Mouse (Mus musculus) E14TG2a.4 (cell line): ENCODE results near the gene Slc2a3.

Source experiments
- H3K27me3 ChIP-seq: 2 replicates; pipeline ENCODE4 v1.6.1; 2014; ENCODE audit warnings: low read length, control low read depth; ENCODE audit not compliant: insufficient read depth
- H3K36me3 ChIP-seq: 2 replicates; pipeline ENCODE4 v1.6.1; 2014; ENCODE audit warnings: low read length, control low read depth; ENCODE audit not compliant: insufficient read depth
- H3K4me1 ChIP-seq: replicated peaks from 2 replicates; pipeline ENCODE4 v1.6.1; 2014; ENCODE audit warnings: low read depth, low read length, control low read depth
- H3K4me3 ChIP-seq: replicated peaks from 2 replicates; pipeline ENCODE4 v1.5.1; 2014; ENCODE audit warnings: mild to moderate bottlenecking, low read length
- H3K9me3 ChIP-seq: 2 replicates; pipeline ENCODE4 v1.6.1; 2014; ENCODE audit warnings: low read length, control low read depth
- CTCF ChIP-seq: conservative IDR thresholded peaks from 2 replicates; pipeline ENCODE4 v1.5.1; 2014; ENCODE audit warnings: low read length
- NANOG ChIP-seq: IDR thresholded peaks from 2 replicates; pipeline ENCODE4 v1.6.1; 2014; ENCODE audit warnings: borderline replicate concordance, low read length, mixed read lengths
- POU5F1 ChIP-seq: IDR thresholded peaks from 2 replicates; pipeline ENCODE4 v1.6.1; 2014; ENCODE audit warnings: low read length, borderline replicate concordance

The Slc2a3 gene

DNA sequence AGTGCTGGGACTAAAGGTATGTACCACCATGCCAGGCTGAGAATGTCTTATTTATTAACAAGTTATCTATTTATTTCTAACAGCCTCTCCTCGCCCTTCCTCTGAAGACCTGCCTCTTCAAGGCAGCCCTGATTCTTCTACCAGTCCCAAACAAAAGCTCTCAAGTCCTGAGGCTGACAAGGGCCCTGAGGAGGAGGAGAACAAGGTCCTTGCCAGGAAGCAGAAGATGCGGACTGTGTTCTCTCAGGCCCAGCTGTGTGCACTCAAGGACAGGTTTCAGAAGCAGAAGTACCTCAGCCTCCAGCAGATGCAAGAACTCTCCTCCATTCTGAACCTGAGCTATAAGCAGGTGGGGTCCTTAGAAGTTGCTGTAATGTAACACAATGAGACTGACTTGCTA lies 90.0 kb downstream of the Slc2a3 start:
- H3K9me3 ChIP-seq, result no peaks in the 10 kb centered on the region
- TF ChIP-seq POU5F1 (no peak), NANOG (no peak), CTCF (no peak)
- H3K4me3 ChIP-seq, result peak overlapping the region; percentile 87
- peaks cover 70% of the 10 kb centered on the region for H3K36me3 ChIP-seq
- peaks cover 51% of the 10 kb centered on the region for H3K4me1 ChIP-seq
- H3K27me3 ChIP-seq, result no peaks in the 10 kb centered on the region

DNA sequence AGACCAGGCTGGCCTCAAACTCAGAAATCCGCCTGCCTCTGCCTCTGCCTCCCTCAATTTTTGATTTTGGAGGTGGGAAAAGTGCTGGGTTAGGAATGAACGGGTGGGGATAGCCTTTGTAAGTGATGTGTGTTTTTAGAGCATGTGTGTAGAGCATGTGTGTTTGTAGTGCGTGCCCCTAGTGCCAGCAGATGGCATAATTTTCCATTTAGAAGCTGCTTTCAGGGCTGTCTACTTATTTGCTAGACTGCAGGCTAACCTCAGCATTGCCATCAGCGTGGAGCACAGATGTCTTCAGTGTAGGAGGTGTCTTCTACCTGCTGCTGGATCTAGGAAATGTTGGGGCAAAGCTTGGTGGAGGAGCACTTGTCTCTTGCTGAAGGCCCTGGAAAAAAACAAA lies 92.6 kb downstream of the Slc2a3 start:
- peaks cover 49% of the 10 kb centered on the region for H3K4me1 ChIP-seq

DNA sequence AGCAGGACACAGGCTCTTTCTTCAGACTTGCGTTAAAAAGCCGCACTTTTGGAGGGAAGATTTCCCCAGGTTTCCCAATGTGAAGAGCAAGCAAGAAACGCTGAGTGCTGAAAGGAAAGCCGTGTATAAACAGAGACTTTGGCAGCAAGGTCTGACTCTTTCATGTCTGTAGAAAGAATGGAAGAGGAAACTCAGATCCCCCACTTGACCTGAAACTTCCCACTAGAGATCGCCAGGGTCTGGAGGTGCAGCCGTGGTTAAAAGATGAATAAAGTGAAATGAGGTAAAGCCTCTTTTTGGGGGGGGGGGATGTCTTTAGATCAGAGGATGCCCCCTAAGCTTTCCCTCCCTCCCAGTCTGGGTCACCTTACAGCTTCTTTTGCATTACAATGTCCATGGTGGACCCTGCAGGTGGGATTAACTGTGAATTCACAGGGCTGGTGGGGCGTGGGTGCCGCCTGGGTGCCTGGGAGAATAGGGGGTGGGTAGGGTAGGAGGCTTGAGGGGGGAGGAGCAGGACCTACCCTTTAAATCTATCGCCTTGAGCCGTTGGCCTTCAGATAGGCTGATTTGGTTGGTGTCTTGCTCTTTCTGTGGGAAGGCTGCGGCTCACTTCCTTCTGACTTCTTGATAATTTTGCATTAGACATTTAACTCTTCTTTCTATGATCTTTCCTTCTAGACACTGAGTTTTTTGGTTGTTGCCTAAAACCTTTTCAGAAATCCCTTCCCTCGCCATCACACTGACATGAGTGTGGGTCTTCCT lies 94.2 kb downstream of the Slc2a3 start, which contains the start of gene Nanog:
TSS of gene Nanog (plus strand) at position 454 of the 765 bp plus-strand sequence.
- Histone ChIP-seq H3K36me3 (peaks cover 29% of the 10 kb centered on the region), H3K27me3 (no peaks in the 10 kb centered on the region), H3K4me1 (peaks cover 42% of the 10 kb centered on the region), H3K4me3 (peak within 1 kb of the TSS; percentile 87), H3K9me3 (no peaks in the 10 kb centered on the region)
- TF ChIP-seq POU5F1 (peak; percentile 95), CTCF (no peak)

More for the DNA sequence above, 92.6 kb downstream of the Slc2a3 start:
- Histone ChIP-seq H3K4me3 (peak overlapping the region; percentile 87), H3K36me3 (peaks cover 45% of the 10 kb centered on the region), H3K9me3 (no peaks in the 10 kb centered on the region), H3K27me3 (no peaks in the 10 kb centered on the region)
- no peak for TF ChIP-seq NANOG
- no peak for TF ChIP-seq POU5F1
- TF ChIP-seq CTCF, result no peak

DNA sequence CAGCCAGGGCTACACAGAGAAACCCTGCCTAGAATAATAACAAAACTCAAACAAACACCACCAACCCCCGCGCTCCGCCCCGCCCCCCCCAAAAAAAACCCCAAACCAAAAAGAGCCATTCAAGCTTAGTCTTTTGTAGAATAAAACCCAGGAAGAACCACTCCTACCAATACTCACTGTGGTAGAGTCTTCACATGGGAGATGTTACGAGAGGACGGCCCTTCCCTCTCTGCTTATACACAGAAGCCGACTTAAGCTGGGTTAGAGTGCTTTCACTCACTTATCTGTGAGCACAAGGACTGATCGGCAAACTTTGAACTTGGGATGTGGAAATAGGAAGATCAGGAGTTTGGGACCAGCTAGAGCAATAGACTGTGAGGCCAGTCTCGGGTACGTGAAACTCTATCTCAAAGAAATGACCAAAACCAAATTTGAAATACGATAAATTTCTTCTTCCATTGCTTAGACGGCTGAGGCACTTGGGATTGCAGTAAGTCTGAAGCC lies 95.1 kb downstream of the Slc2a3 start:
- TF ChIP-seq NANOG (no peak), CTCF (no peak), POU5F1 (no peak)
- Histone ChIP-seq H3K4me3 (peak overlapping the region; percentile 87), H3K27me3 (no peaks in the 10 kb centered on the region)

DNA sequence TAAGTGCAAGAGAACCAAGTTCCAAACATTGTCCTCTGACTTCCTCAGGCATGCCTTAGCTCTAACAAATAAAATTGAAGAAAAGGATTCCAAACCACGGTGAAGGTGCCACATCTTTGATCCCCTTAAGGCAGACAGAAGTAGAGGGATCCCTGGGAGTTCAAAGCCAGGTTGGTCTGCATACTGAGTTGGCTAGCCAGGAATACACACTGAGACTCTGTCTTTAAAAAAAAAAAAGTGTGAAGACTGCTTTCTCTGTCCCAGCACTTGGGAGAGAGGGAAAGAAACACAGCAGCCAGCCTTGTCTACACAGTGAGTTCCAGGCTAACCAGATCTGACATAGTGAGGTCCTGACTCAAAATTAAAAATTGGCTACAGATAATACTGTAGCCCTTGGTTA lies 97.7 kb downstream of the Slc2a3 start:
- Histone ChIP-seq H3K27me3 (no peaks in the 10 kb centered on the region), H3K36me3 (peaks cover 1% of the 10 kb centered on the region), H3K4me1 (peaks cover 48% of the 10 kb centered on the region), H3K9me3 (no peaks in the 10 kb centered on the region), H3K4me3 (peak overlapping the region; percentile 50)
- no peak for TF ChIP-seq CTCF
- no peak for TF ChIP-seq NANOG
- no peak for TF ChIP-seq POU5F1

More for the DNA sequence above, 95.1 kb downstream of the Slc2a3 start:
- Histone ChIP-seq H3K9me3 (no peaks in the 10 kb centered on the region), H3K36me3 (peaks cover 21% of the 10 kb centered on the region), H3K4me1 (peaks cover 42% of the 10 kb centered on the region)

DNA sequence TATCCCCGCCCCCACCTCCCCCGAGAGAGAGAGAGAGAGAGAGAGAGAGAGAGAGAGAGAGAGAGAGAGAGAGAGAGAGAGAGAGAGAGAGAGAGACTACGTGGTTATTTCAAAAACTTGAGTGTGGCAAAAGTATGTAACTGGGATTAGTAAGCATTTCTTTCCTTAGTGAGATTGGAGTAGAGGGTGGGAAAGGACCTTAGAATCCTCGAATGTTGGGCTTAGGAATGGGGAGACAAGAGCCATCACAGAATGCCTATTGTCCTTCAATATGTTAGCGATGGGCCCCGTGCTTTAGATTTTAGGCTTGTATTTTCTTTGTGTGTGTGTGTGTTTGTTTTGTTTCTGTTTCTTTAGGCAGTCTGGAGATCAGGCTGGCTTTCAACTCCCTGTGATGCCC lies 98.2 kb downstream of the Slc2a3 start:
- Histone ChIP-seq H3K36me3 (no peaks in the 10 kb centered on the region), H3K9me3 (no peaks in the 10 kb centered on the region), H3K4me1 (peaks cover 48% of the 10 kb centered on the region), H3K4me3 (peak overlapping the region; percentile 50), H3K27me3 (no peaks in the 10 kb centered on the region)
- no peak for TF ChIP-seq CTCF
- TF ChIP-seq NANOG, result no peak
- TF ChIP-seq POU5F1, result no peak

DNA sequence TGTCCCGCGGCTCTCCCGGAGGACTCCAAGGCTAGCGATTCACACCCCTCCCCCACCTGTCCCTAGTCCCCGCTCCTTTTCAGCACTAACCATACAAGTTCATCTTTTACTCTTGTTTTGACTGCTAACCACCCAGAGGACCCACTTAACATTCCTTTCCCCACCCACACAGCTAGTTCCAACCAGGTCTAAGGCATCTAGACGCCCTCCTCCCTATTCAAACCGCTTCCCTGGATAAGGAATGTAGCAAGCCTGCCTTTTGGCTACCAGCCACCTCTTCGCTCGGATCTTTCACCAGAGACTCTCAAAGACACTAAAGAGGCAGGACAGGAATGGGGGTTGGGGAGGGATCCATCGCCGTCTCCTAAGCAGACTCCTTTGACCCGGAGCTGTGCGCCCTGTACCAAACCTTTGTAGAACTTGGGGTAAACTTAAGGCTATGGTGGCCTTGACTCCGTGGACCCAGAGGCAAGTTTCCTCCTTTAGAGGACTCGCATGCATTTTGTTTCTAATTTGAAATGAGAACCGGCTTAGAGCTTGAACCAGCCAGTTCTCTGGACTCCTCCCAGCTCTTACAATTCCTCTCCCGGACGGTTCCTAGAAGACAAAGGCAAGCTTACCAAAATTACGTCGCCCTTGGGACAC lies 98.8 kb downstream of the Slc2a3 start:
- peaks cover 2% of the 10 kb centered on the region; the same call in 1 of the 2 replicates for H3K9me3 ChIP-seq
- TF ChIP-seq CTCF, result no peak
- TF ChIP-seq NANOG, result peak; percentile 70
- no peaks in the 10 kb centered on the region for H3K36me3 ChIP-seq
- peak overlapping the region; percentile 50 for H3K4me3 ChIP-seq
- no peaks in the 10 kb centered on the region for H3K27me3 ChIP-seq
- peaks cover 48% of the 10 kb centered on the region for H3K4me1 ChIP-seq

DNA sequence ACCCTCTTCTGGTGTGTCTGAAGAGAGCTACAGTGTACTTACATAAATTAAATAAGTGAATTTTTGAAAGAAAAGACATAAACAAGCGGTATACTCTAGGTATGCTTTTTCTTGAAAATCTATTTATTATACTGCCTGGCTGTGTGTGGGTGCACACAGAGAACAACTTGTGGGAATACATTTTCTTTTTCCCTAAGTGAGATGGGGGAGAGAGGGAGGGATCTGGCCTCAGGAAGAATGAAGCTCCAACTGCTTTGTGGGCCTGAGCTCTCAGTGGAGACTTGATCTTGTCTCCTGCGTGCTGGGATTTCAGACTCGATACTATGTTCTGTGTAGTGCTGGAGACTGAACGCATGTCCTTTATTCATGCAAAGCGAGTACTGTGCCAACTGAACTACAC lies 99.6 kb downstream of the Slc2a3 start:
- H3K4me1 ChIP-seq, result peaks cover 48% of the 10 kb centered on the region
- no peak for TF ChIP-seq NANOG
- TF ChIP-seq CTCF, result no peak
- TF ChIP-seq POU5F1, result no peak
- no peaks in the 10 kb centered on the region for H3K27me3 ChIP-seq
- H3K4me3 ChIP-seq, result peak overlapping the region; percentile 50
- H3K9me3 ChIP-seq, result peaks cover 4% of the 10 kb centered on the region; the same call in 1 of the 2 replicates
- H3K36me3 ChIP-seq, result no peaks in the 10 kb centered on the region
